Mouse (Mus musculus): ENCODE results near the gene Cpa4.
A peak's percentile ranks its signal among the peaks of the same experiment; 100 is the strongest.

Cpa4 gene

GRCm38 (mm10) chr6:30568069-30568468, at the start of gene Cpa4:
Cpa4 (plus strand) TSS chr6:30568369.
- peak; percentile 17 for DNase-seq (ENCODE audit: low read depth, low spot score)

GRCm38 (mm10) chr6:30520400-30520799, 47.8 kb upstream of the Cpa4 start:
- no peak for DNase-seq (ENCODE audit: low read depth, low spot score)

GRCm38 (mm10) chr6:30525456-30526332, 42.5 kb upstream of the Cpa4 start:
- DNase-seq (ENCODE audit: low read depth, low spot score), result no peak

- DNase-seq (ENCODE audit: low read depth, low spot score), result no peak
Measured at GRCm38 (mm10) chr6:30526586-30527515, 41.3 kb upstream of the Cpa4 start.

- DNase-seq (ENCODE audit: low read depth, low spot score), result no peak
Measured at GRCm38 (mm10) chr6:30528800-30529199, 39.4 kb upstream of the Cpa4 start.

GRCm38 (mm10) chr6:30535340-30535739, 32.8 kb upstream of the Cpa4 start:
- peak; percentile 67 for DNase-seq (ENCODE audit: low read depth, low spot score)

- DNase-seq (ENCODE audit: low read depth, low spot score), result no peak
Measured at GRCm38 (mm10) chr6:30538240-30538639, 29.9 kb upstream of the Cpa4 start.

- no peak for DNase-seq (ENCODE audit: low read depth, low spot score)
Measured at GRCm38 (mm10) chr6:30538800-30539199, 29.4 kb upstream of the Cpa4 start.

GRCm38 (mm10) chr6:30541009-30541799, 27.0 kb upstream of the Cpa4 start, which contains the start of gene Cpa2:
Cpa2 (plus strand) TSS chr6:30541582.
- DNase-seq (ENCODE audit: low read depth, low spot score), result no peak

- DNase-seq (ENCODE audit: low read depth, low spot score), result no peak
Measured at GRCm38 (mm10) chr6:30542277-30542676, 25.9 kb upstream of the Cpa4 start.

- no peak for DNase-seq (ENCODE audit: low read depth, low spot score)
Measured at GRCm38 (mm10) chr6:30543077-30543476, 25.1 kb upstream of the Cpa4 start.

GRCm38 (mm10) chr6:30543851-30544250, 24.3 kb upstream of the Cpa4 start:
- no peak for DNase-seq (ENCODE audit: low read depth, low spot score)

- DNase-seq (ENCODE audit: low read depth, low spot score), result no peak
Measured at GRCm38 (mm10) chr6:30545689-30546088, 22.5 kb upstream of the Cpa4 start.

GRCm38 (mm10) chr6:30546571-30547273, 21.4 kb upstream of the Cpa4 start:
- DNase-seq (ENCODE audit: low read depth, low spot score), result no peak

- no peak for DNase-seq (ENCODE audit: low read depth, low spot score)
Measured at GRCm38 (mm10) chr6:30547274-30547645, 20.9 kb upstream of the Cpa4 start.

GRCm38 (mm10) chr6:30547656-30548306, 20.4 kb upstream of the Cpa4 start:
- no peak for DNase-seq (ENCODE audit: low read depth, low spot score)

GRCm38 (mm10) chr6:30549231-30549761, 18.9 kb upstream of the Cpa4 start:
- DNase-seq (ENCODE audit: low read depth, low spot score), result peak; percentile 55

GRCm38 (mm10) chr6:30550496-30551192, 17.5 kb upstream of the Cpa4 start:
- peak; percentile 77 for DNase-seq (ENCODE audit: low read depth, low spot score)

GRCm38 (mm10) chr6:30551193-30551515, 17.0 kb upstream of the Cpa4 start:
- no peak for DNase-seq (ENCODE audit: low read depth, low spot score)

Data from 3T3-L1 (cell line).